8 mouse cellular contexts compared by ENCODE assay signal in the genomic region with DNA sequence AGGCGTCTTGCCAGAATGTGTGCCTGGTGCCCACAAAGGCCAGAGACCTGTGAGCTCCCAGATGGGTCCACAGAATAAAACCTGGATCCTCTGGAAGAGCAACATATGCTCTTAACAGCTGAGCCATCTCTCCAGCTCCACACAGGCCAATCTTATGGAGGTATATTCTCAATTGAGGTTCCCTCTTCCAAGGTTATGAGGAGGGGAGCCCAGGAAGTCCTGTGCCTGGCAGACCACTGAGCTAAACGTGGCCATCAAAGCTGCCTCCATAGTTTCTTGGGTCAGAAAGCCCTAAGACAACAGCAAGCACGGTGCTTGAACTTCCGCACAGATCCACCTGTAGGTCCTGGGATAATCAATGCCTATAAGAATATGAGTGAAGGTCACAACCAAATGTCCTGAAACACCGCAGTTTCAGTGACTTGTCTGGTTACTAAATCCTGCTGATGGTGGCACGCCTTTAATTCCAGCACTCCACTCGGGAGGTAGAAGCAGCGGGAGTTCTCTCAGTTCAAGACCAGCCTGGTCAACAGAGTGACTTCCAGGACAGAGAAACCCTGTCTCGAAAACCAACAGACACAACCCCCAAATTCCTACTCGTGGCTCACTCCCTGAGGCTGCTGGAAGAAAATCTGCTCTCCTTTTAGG. TPM values are rescaled to one million over a fixed set of nuclear protein-coding genes. Genes with fewer than 3 reads are reported as not detected.
DNase-seq lines count a peak whose midpoint lies in the region; ATAC-seq and TF ChIP-seq lines count a peak whose summit lies in the region.

No protein-coding gene starts in this region.

- H3K4me1 ChIP-seq in kidney, postnatal 0 days (replicated peaks; ENCODE audit: insufficient read depth, low read length) = peaks cover 13% of the 10 kb centered on the region
- H3K4me1 ChIP-seq in cortical plate, adult 2 months (ENCODE audit: control insufficient read depth, insufficient read depth, low read length) = peaks cover 7% of the 10 kb centered on the region
- H3K4me1 ChIP-seq in hindbrain, embryonic 13.5 days (replicated peaks) = peaks cover 18% of the 10 kb centered on the region
- peaks cover 22% of the 10 kb centered on the region for H3K4me1 ChIP-seq in midbrain, embryonic 15.5 days

- H3K4me3 ChIP-seq in kidney, postnatal 0 days (replicated peaks; ENCODE audit: low read depth, low read length) = peak overlapping the region; percentile 74
- peak overlapping the region; percentile 39 for H3K4me3 ChIP-seq in cortical plate, adult 2 months (ENCODE audit: insufficient read depth, low read length)
- H3K4me3 ChIP-seq in hindbrain, embryonic 13.5 days = peak overlapping the region; percentile 89
- peak overlapping the region; percentile 59 for H3K4me3 ChIP-seq in midbrain, embryonic 15.5 days

- H3K4me2 ChIP-seq in kidney, postnatal 0 days (ENCODE audit: low read length) = peak overlapping the region; percentile 91
- H3K4me2 ChIP-seq in hindbrain, embryonic 13.5 days = peak overlapping the region; percentile 98
- H3K4me2 ChIP-seq in midbrain, embryonic 15.5 days = peak overlapping the region; percentile 79

- 34% methylated on average over 10 of the region's 10 CpGs for WGBS in kidney, postnatal 0 days
- 33% methylated on average over 10 of the region's 10 CpGs for WGBS in hindbrain, embryonic 13.5 days
- 36% methylated on average over 10 of the region's 10 CpGs for WGBS in midbrain, embryonic 15.5 days

- TF ChIP-seq POLR2A in cortical plate, adult 2 months (IDR thresholded peaks at IDR 0.05; ENCODE audit: extremely low read depth, insufficient read depth, low read length) = no peak

- H3K9me3 ChIP-seq in kidney, postnatal 0 days (replicated peaks; ENCODE audit: low read length) = no peaks in the 10 kb centered on the region
- H3K9me3 ChIP-seq in hindbrain, embryonic 13.5 days = no peaks in the 10 kb centered on the region
- H3K9me3 ChIP-seq in midbrain, embryonic 15.5 days = no peaks in the 10 kb centered on the region

- peak overlapping the region; percentile 87 for H3K9ac ChIP-seq in kidney, postnatal 0 days (ENCODE audit: low read depth, low read length)
- H3K9ac ChIP-seq in hindbrain, embryonic 13.5 days = peak overlapping the region; percentile 91
- H3K9ac ChIP-seq in midbrain, embryonic 15.5 days = peak overlapping the region; percentile 59

- no peak for TF ChIP-seq CTCF in kidney, postnatal 0 days (IDR thresholded peaks at IDR 0.05; ENCODE audit: low read depth)
- no peak for TF ChIP-seq CTCF in cortical plate, adult 2 months (IDR thresholded peaks at IDR 0.05; ENCODE audit: extremely low read depth, insufficient read depth, low read length)

- DNase-seq in kidney, postnatal 0 days (ENCODE audit: low spot score) = no peak
- DNase-seq in kidney, postnatal 10 days = no peak
- no peak for DNase-seq in embryo, embryonic 9.5 days (ENCODE audit: extremely low spot score)
- no peak for DNase-seq in kidney, adult 9 months
- DNase-seq in spleen, postnatal 36 days (ENCODE audit: low spot score in 2 of 2) = no peak

- no peak for ATAC-seq in kidney, postnatal 0 days (replicated peaks; ENCODE audit: low FRiP score, low read depth)
- ATAC-seq in hindbrain, embryonic 13.5 days (ENCODE audit: low FRiP score) = no peak
- ATAC-seq in midbrain, embryonic 15.5 days (replicated peaks) = no peak

- H3K27me3 ChIP-seq in kidney, postnatal 0 days (ENCODE audit: insufficient read depth, low read length) = no peaks in the 10 kb centered on the region
- no peaks in the 10 kb centered on the region for H3K27me3 ChIP-seq in hindbrain, embryonic 13.5 days
- no peaks in the 10 kb centered on the region for H3K27me3 ChIP-seq in midbrain, embryonic 15.5 days (replicated peaks)

- no peaks in the 10 kb centered on the region for H3K36me3 ChIP-seq in kidney, postnatal 0 days (ENCODE audit: insufficient read depth, low read length)
- no peaks in the 10 kb centered on the region for H3K36me3 ChIP-seq in hindbrain, embryonic 13.5 days
- H3K36me3 ChIP-seq in midbrain, embryonic 15.5 days (replicated peaks) = no peaks in the 10 kb centered on the region

- 0 out of 2 replicates have a peak overlapping the region, but pooled peaks have one; percentile 50 for H3K27ac ChIP-seq in kidney, postnatal 0 days
- no peak overlapping the region for H3K27ac ChIP-seq in cortical plate, adult 2 months (ENCODE audit: insufficient read depth, low read length)
- H3K27ac ChIP-seq in hindbrain, embryonic 13.5 days = peak overlapping the region; percentile 85; the same call in 1 of the 2 replicates
- H3K27ac ChIP-seq in midbrain, embryonic 15.5 days = no peak overlapping the region

RNA-seq across cellular contexts. Expression of a gene that starts 0.9 kb away (rescaled TPM):
- polyA plus RNA-seq in kidney, postnatal 0 days (2015; fragmentation: Nextera tagmentation; extraction: Ambion mirVana) = 21.2 and 25.3 TPM in 2 replicates
- 46.8 and 51.7 TPM in 2 replicates for polyA plus RNA-seq in cortical plate, adult 2 months (2012; rRNA removed)
- 43.5 and 47.4 TPM in 2 replicates for polyA plus RNA-seq in hindbrain, embryonic 13.5 days (2015; fragmentation: Nextera tagmentation; extraction: Ambion mirVana)
- 49.6 and 52.3 TPM in 2 replicates for polyA plus RNA-seq in midbrain, embryonic 15.5 days (2015; fragmentation: Nextera tagmentation; extraction: Ambion mirVana)

Comparison
In these comparisons a context has a peak if more than half of its experiments do, and no peak if none do; other contexts are left out.
1. H3K27ac ChIP-seq: peak in kidney, postnatal 0 days (single experiment) and hindbrain, embryonic 13.5 days (single experiment); none in cortical plate, adult 2 months (single experiment) and midbrain, embryonic 15.5 days (single experiment).
2. H3K4me3 ChIP-seq: peak in every context shown above with its lines; median percentile 89 in hindbrain, embryonic 13.5 days; 74 in kidney, postnatal 0 days; 59 in midbrain, embryonic 15.5 days; 39 in cortical plate, adult 2 months.
3. Peak in every context shown above with its lines, with median percentiles within 50 percentile points of each other: H3K4me2 ChIP-seq and H3K9ac ChIP-seq.